Mouse (Mus musculus): Measurements from ENCODE around the gene Klhdc1. TPM values are rescaled to one million over a fixed set of nuclear protein-coding genes. Genes with fewer than 3 reads are reported as not detected.
A peak's percentile ranks its signal among the peaks of the same experiment; 100 is the strongest.

Klhdc1 gene
- total RNA-seq (2021): 10 to 100 TPM; 13.1 to 16.1 TPM

DNA sequence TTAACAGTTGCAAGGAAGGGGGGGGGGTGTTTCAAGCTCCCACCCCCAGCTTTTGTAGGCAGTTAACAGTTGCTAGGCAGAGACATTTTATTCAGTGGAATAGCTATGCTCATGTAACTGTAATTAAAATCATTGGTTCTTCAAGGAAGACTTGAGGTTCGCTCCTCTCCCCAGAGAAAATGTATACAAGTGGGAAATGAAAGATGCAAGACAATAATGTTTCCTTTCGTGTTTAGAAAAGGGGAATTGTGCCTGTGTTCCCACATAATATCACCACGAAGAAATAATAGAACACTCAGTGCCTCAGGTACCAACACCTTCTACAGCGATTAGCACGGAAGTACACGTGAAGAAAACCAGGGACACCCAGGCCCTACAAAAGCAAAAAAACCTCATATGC lies at the start of gene Klhdc1:
Gene Klhdc1 (plus strand): TSS at position 301 of the 400 bp plus-strand sequence.
- intact Hi-C loops (cut with DNase I): no loop called here
- DNase-seq: no peak

DNA sequence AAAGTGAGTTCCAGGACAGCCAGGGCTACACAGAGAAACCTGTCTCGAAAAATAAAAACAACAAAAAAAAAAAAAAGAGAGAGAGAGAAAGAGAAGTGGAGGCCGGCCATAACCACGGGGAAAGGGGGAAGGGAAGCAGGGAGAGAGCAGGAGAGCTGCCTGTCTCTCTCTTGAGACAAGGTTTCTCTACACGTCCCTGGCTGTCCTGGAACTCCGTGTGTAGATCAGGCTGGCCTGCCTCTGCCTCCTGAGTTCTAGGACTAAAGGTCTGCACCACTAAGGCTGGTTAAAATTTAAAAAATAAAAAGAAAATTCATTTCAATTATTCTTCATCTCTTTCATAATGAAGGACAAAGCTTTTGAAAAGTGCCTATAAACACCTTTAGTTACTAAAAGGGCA lies 49.6 kb upstream of the Klhdc1 start:
- intact Hi-C loops (cut with DNase I): no loop called here
- DNase-seq: no peak

DNA sequence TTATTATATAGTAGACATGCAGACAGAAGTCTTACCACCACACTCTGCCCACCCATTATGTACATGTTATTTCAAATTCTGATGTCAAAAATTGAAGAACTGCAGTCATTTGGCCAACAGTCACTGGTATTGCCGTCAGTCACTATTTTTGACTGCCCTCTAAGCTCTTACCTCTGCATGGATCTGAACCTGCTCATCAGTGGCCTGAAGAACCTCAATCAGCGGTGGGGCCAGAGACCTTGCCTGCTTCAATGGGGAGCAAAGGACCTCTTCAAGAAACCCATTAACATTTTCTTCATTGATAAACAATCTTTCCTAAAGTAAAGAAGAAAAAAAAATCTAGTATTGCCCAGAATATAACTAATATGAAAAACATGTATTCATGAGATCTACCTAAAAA lies 48.3 kb upstream of the Klhdc1 start:
- no peak for DNase-seq
- intact Hi-C loops (cut with DNase I): no loop called here

DNA sequence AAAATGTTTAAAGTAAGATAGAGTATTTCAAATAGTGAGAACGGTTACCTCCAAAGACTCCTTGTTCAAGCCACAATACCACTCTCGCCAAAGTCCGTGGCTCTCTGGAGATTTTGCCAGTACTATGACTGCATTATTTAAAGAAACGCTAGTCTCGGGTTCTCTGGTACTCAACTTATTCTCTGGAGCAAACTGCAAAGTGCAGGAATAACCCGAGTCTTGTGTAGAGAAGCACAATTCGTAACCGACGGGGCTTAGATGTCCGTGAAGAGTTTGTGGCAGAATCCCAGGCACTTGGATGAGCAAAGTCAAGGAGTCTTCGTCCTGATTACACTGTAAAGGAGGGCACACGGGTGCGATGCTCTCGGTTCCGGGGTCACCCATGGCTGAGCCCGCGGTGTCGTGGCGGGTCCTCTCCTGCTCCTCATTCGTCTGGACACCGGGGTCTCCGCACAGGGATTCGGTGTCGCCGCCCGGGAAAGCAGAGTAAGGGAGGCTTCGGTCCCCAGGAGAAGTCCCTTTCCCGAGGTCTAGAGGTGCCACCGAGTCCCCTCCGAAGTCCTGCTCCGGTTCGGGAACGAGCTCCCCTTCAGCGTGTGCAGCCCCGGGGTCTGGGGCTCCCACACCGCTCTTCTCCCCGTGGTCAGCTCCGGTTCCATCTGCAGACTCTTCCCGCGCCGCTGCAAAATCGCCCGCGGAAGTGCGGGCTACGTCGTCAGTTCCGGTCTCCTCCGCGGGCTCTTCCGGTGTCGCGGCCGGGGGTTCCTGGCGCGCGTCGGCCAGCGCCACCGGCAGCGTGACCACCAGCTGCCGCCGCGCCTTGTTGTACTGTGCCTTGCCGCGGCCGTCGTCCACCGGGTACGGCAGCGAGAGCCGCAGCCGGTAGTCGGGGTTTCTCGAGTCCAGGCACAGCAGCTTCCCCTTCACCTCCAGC lies 44.3 kb upstream of the Klhdc1 start, which contains the start of gene Gm49383:
Gene Gm49383 (minus strand): TSS at position 661 of the 934 bp plus-strand sequence.
- peak; percentile 72 for DNase-seq
- intact Hi-C loops (cut with DNase I): loop anchor here (5.0 kb wide), 1 partner anchor 101 kb away; the partner anchor contains the start of gene Klhdc2

DNA sequence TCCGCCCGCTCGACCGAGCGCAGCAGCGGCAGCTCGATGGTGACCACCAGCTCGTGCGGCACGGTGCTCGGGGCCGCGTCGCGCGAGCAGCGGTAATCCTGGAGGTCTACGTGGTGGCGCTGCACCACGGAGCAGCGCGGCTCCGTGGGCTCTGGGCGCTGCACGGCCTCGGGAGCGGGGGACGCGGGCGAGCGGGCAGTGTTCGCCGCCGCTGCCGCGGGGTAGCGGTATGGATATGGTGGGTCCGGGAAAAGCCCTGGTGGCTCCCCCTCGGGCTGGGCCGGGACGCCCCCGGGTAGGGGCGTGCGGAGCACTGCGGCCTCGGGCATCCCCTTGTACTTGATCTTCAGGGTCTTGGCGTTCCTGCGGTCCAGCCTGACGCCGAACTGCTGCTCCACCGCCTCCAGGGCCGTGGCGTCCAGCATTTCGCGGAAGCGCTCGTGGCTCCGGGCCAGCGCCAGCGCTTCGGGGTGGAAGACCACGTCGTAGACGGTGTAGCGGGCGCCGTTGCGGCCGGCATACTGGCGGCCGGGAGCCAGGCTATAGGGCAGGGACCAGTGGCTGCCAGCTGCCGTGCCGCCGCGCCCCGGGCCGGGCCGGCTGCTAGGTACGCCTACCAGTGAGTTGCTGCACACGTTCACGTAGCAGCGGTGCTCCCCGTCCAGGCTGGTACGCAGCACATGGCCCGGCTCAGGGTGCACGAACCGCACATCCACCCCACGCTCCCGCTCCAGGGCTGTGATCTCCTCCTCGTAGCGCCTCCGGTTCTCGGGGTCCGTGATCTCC lies 43.4 kb upstream of the Klhdc1 start:
- DNase-seq: peak; percentile 58
- intact Hi-C loops (cut with DNase I): loop anchor here (5.0 kb wide), 1 partner anchor 100 kb away; the partner anchor contains the start of gene Klhdc2

DNA sequence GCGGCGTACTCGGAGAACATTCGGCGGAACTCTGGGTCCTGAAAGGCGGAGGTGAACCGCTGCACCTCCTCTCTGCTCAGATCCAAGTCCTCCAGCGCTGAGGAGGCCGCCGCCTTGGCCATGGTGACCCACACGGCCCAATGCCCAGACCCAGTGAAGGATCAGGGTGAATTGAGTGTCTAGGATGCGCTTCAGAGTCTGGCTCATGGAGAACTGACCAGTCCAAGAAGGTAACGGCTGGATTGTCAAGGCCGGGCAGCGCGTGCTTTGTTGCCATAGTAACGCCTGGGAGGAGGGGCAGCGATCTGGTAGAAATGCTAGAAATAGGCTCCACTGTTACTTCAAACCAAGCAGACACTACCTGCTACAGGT lies 42.8 kb upstream of the Klhdc1 start, which contains the start of gene Dnaaf2:
Gene Dnaaf2 (minus strand): TSS at position 266 of the 372 bp plus-strand sequence.
- intact Hi-C loops (cut with DNase I): loop anchor here (5.0 kb wide), 1 partner anchor 99 kb away; the partner anchor contains the start of gene Klhdc2
- peak; percentile 77 for DNase-seq

DNA sequence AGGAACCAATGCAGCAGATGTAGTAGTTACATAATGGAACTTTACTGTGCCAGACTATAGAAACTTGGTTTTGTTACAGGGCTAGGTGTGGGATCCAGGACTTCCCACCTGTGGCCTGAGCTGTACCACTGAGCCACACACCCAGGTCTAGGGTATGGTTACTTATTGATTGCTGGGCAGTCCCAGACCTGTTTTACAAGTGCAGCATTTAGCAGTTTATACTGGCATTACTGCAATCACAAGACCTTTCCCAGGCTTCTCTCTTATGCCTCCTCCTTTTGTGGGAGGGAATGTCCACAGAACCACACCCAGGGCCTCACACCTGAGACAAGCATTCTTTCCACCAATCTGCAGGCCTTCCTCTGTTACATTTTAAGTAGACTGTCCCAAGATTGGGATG lies 42.0 kb upstream of the Klhdc1 start:
- no peak for DNase-seq
- intact Hi-C loops (cut with DNase I): loop anchor here (5.0 kb wide), 1 partner anchor 98 kb away; the partner anchor contains the start of gene Klhdc2

GRCm38 (mm10) chr12:69204052-69204833 lies 36.7 kb upstream of the Klhdc1 start, which contains the start of gene Gm49384:
TSS of gene Gm49384 (minus strand) at chr12:69204267.
- DNase-seq: no peak
- intact Hi-C loops (cut with DNase I): no loop called here

DNA sequence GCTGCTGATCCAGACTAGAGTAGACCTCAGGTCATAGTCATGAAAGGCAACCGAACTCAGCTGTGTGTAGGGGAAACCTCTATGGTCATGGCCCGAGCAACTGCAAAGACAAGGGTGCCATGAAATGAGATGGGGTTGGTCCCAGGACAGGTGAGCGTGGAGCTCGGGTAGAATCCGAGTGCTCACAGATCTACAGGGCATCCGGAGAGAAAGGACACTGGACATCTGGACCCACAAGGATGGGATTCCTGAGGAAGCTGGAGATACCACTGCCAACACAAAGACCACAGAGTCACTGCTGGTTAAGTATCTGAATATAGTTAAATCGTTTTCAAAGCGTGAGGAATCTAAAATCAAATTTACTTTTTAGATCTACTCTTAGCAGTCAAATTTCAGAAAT lies 33.6 kb upstream of the Klhdc1 start:
- intact Hi-C loops (cut with DNase I): no loop called here
- no peak for DNase-seq

GRCm38 (mm10) chr12:69207926-69208325 lies 33.0 kb upstream of the Klhdc1 start:
- intact Hi-C loops (cut with DNase I): no loop called here
- no peak for DNase-seq

DNA sequence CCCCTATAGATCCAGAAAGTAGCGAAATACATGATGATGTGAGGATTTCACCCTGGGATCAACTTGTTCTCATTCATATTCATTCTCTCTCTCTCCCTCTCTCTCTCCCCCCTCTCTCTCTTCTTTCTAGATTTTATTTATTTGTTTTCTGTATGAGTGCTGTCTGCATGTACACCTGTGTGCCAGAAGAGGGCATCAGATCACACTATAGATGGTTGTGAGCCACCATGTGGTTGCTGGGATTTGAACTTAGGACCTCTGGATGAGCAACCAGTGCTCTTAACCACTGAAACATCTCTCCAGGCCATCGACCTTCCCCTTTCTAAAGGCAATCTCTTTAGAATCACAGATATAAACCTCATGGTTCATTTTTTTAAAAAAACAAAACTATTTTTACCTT lies 32.5 kb upstream of the Klhdc1 start:
- intact Hi-C loops (cut with DNase I): no loop called here
- DNase-seq: no peak

- intact Hi-C loops (cut with DNase I): no loop called here
Observed at GRCm38 (mm10) chr12:69210056-69210979, 30.7 kb upstream of the Klhdc1 start.

GRCm38 (mm10) chr12:69211057-69211456 lies 29.9 kb upstream of the Klhdc1 start:
- DNase-seq: peak; percentile 17

More at GRCm38 (mm10) chr12:69210056-69210979, 30.7 kb upstream of the Klhdc1 start:
- no peak for DNase-seq

GRCm38 (mm10) chr12:69213186-69213777 lies 27.7 kb upstream of the Klhdc1 start:
- DNase-seq: no peak
- intact Hi-C loops (cut with DNase I): no loop called here

More at GRCm38 (mm10) chr12:69211057-69211456, 29.9 kb upstream of the Klhdc1 start:
- intact Hi-C loops (cut with DNase I): no loop called here

DNA sequence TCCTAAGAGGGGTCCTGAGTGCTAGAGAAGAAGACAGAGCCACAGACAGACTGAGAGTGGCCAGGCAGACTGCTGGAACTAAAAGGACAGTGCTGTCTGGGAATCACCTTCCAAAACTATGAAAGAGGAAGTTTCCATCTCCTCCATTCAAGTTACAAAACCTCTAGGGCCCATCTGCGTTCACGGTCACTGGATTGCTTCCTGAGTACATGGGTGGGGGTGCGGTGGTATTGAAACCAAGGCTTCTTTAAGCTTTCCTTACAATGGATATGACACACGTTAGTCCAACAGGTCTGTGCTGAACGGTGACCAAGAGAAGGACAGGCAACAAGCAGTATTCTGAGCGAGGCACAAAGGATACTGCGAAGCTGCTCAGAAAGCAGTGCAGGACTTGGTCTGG lies 26.6 kb upstream of the Klhdc1 start:
- intact Hi-C loops (cut with DNase I): no loop called here
- DNase-seq: no peak

DNA sequence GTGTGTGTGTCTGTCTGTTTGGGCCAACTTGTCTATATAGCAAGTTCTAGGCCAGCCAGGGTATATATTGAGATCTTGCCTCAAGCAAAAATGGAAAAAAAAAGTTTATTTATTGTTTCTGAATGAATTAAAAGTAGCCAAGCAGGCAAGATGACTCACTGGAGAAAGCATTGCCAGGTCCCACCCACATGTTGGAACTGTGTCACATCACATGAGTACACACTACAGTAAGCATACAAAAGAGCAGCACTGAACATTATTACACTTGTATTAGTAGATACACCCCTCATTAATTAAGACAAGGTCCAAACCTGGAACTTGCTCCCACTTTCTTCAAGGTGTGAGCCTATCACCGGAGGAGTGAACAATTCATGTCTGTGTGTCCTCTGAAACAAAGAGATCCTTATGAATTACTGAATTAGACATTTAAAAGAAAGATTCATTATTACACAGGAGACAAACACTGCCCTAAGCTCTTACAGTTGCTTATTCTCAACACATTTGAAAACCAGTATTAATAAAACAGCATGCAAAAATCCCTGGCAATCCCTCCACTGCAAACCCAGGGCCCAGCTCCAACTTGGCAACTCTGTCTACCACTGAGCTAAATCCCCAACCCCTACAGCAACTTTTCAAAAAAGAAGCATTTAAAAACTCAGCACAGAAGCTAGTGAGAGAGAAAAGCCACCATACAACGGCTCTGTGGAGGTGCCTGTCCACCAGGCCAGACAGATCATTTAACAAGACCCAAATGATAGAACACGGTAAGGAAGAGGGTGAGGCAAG lies 25.8 kb upstream of the Klhdc1 start:
- no peak for DNase-seq
- intact Hi-C loops (cut with DNase I): no loop called here

DNA sequence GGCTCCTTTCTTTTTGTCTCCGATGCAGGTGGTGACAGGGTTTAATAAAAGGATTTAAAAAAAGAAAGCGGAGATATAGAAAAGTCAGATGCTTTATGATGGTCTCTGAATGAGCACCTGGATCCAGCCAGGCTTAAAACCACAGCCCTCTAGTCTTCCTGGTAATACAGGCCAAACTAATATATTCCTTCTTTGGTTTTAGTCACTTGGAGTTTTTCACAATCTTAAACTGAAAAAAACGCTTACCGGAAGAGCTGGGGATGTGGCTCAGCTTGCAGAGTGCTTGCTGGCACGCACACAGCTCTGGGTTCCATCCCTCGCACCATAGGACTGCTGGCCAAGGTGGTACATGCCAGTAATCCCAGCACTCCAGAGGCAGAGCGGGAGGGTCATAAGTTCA lies 24.4 kb upstream of the Klhdc1 start:
- no peak for DNase-seq
- intact Hi-C loops (cut with DNase I): no loop called here

Measured in left cerebral cortex, postnatal 4 days (tissue).